Mouse (Mus musculus) left cerebral cortex, adult 2 months (tissue): ENCODE measurements around the gene Wdr59. TPM values are rescaled to one million over a fixed set of nuclear protein-coding genes. Genes with fewer than 3 reads are reported as not detected.

Source experiments
- DNase-seq, 2 experiments: peaks; one replicate each; pipeline ENCODE4 v3.0.0; 2021 to 2022; ENCODE audit warnings: low spot score in 2 of 2, mixed read lengths in 1 of 2; ENCODE audit errors: extremely low spot score in 1 of 2
- H3K27ac ChIP-seq: fragments of 200-600 bp; 2 replicates; pipeline ENCODE4 v1.8.1; 2022
- H3K4me3 ChIP-seq: fragments of 200-600 bp; 2 replicates; pipeline ENCODE4 v1.8.1; 2022
- CTCF ChIP-seq: fragments of 200-600 bp; IDR thresholded peaks from 2 replicates; pipeline ENCODE4 v1.8.1; 2022; ENCODE audit warnings: antibody characterized with exemption, mild to moderate bottlenecking, moderate library complexity
- intact Hi-C: fragments of 180-260 bp; cut with DNase I; formaldehyde crosslinking; loops from one replicate; pipeline ENCODE4 v1.15.1; 2025
- total RNA-seq, 2 experiments: library from RNA; stranded (reverse); gene quantifications; 2 replicates each; pipeline ENCODE4 v1.2.3; 2021

The Wdr59 gene
- total RNA-seq, 2 experiments from 2014 or later: 18.9 to 20.0 TPM

GRCm38 (mm10) chr8:111477761-111478465 is 44.0 kb downstream of the Wdr59 start:
- no peak overlapping the region for H3K27ac ChIP-seq
- no peak for TF ChIP-seq CTCF
- DNase-seq: no peak
- no peak overlapping the region for H3K4me3 ChIP-seq
- intact Hi-C loops: no loop called here

- DNase-seq: no peak
- Histone ChIP-seq H3K4me3 (no peak overlapping the region), H3K27ac (no peak overlapping the region)
- TF ChIP-seq CTCF: no peak
- intact Hi-C loops: no loop called here
These were observed 50.3 kb downstream of the Wdr59 start for GRCm38 (mm10) chr8:111471526-111472081.

- no peak for DNase-seq
- Histone ChIP-seq H3K4me3 (no peak overlapping the region), H3K27ac (no peak overlapping the region)
- intact Hi-C loops: loop anchor here (5.0 kb wide), 1 partner anchor 193 kb away; no protein-coding TSS in a partner anchor
- no peak for TF ChIP-seq CTCF
These were observed 52.9 kb downstream of the Wdr59 start for GRCm38 (mm10) chr8:111469013-111469412.

GRCm38 (mm10) chr8:111465341-111465740 is 56.6 kb downstream of the Wdr59 start:
- Histone ChIP-seq H3K4me3 (no peak overlapping the region), H3K27ac (no peak overlapping the region)
- TF ChIP-seq CTCF: peak; percentile 22; the same call in 1 of the 2 replicates
- DNase-seq: no peak
- intact Hi-C loops: loop anchor here (5.0 kb wide), 1 partner anchor 197 kb away; no protein-coding TSS in a partner anchor

- intact Hi-C loops: no loop called here
- TF ChIP-seq CTCF: no peak
- H3K27ac ChIP-seq: no peak overlapping the region
- no peak overlapping the region for H3K4me3 ChIP-seq
- no peak for DNase-seq
These were observed 57.4 kb downstream of the Wdr59 start for GRCm38 (mm10) chr8:111464526-111464925.

- intact Hi-C loops: no loop called here
- no peak for DNase-seq
- H3K27ac ChIP-seq: no peak overlapping the region
- no peak for TF ChIP-seq CTCF
- H3K4me3 ChIP-seq: no peak overlapping the region
These were observed 72.2 kb downstream of the Wdr59 start for GRCm38 (mm10) chr8:111449671-111450070.

- intact Hi-C loops: no loop called here
- no peak for TF ChIP-seq CTCF
- no peak for DNase-seq
- Histone ChIP-seq H3K27ac (no peak overlapping the region), H3K4me3 (no peak overlapping the region)
These were observed 75.8 kb downstream of the Wdr59 start for GRCm38 (mm10) chr8:111445960-111446660.

GRCm38 (mm10) chr8:111445558-111445957 is 76.3 kb downstream of the Wdr59 start:
- no peak overlapping the region for H3K27ac ChIP-seq
- no peak for DNase-seq
- intact Hi-C loops: no loop called here
- H3K4me3 ChIP-seq: no peak overlapping the region
- TF ChIP-seq CTCF: no peak

- intact Hi-C loops: no loop called here
- DNase-seq: no peak
- no peak for TF ChIP-seq CTCF
- no peak overlapping the region for H3K27ac ChIP-seq
- H3K4me3 ChIP-seq: no peak overlapping the region
These were observed 77.6 kb downstream of the Wdr59 start for GRCm38 (mm10) chr8:111444245-111444644.

- intact Hi-C loops: loop anchor here (1.0 kb wide), 1 partner anchor 96 kb away; no protein-coding TSS in a partner anchor
- DNase-seq: peak; percentile 78 to 85
- TF ChIP-seq CTCF: peak; percentile 84
These were observed 82.7 kb downstream of the Wdr59 start for GRCm38 (mm10) chr8:111439189-111439588.

GRCm38 (mm10) chr8:111435071-111435828 is 86.6 kb downstream of the Wdr59 start:
- H3K4me3 ChIP-seq: no peak overlapping the region
- intact Hi-C loops: no loop called here
- no peak for TF ChIP-seq CTCF
- no peak overlapping the region for H3K27ac ChIP-seq
- no peak for DNase-seq

More at GRCm38 (mm10) chr8:111439189-111439588, 82.7 kb downstream of the Wdr59 start:
- H3K27ac ChIP-seq: no peak overlapping the region
- H3K4me3 ChIP-seq: no peak overlapping the region
